Mouse (Mus musculus) liver, embryonic 12.5 days (tissue): ENCODE results near the gene H2afv. TPM values are rescaled to one million over a fixed set of nuclear protein-coding genes. Genes with fewer than 3 reads are reported as not detected.

ENCODE experiments used
- ATAC-seq: fragments of 200-750 bp; cut with Nextera tagmentation; 2 replicates; pipeline ENCODE4 v1.8.0; 2017; ENCODE audit warnings: moderate number of reproducible peaks, mild to moderate bottlenecking, moderate library complexity
- H3K27ac ChIP-seq: fragments of 300-500 bp; sonication (generic); 2 replicates; pipeline ENCODE4 v1.5.1; 2016; ENCODE audit warnings: mild to moderate bottlenecking
- H3K27me3 ChIP-seq: fragments of 300-500 bp; sonication (generic); replicated peaks from 2 replicates; pipeline ENCODE4 v1.6.1; 2016; ENCODE audit warnings: mild to moderate bottlenecking, moderate library complexity
- H3K36me3 ChIP-seq: fragments of 300-500 bp; sonication (generic); 2 replicates; pipeline ENCODE4 v1.6.1; 2016; ENCODE audit warnings: mild to moderate bottlenecking, moderate library complexity
- H3K4me1 ChIP-seq: fragments of 300-500 bp; sonication (generic); 2 replicates; pipeline ENCODE4 v1.6.1; 2016
- H3K4me2 ChIP-seq: fragments of 300-500 bp; sonication (generic); 2 replicates; pipeline ENCODE4 v1.6.1; 2016; ENCODE audit warnings: mild to moderate bottlenecking, moderate library complexity
- H3K4me3 ChIP-seq: fragments of 300-500 bp; sonication (generic); 2 replicates; pipeline ENCODE4 v1.5.1; 2016; ENCODE audit warnings: mild to moderate bottlenecking, moderate library complexity
- H3K9ac ChIP-seq: fragments of 300-500 bp; sonication (generic); 2 replicates; pipeline ENCODE4 v1.6.1; 2016; ENCODE audit warnings: mild to moderate bottlenecking, moderate library complexity
- H3K9me3 ChIP-seq: fragments of 300-500 bp; sonication (generic); replicated peaks from 2 replicates; pipeline ENCODE4 v1.6.1; 2016; ENCODE audit warnings: mild to moderate bottlenecking, moderate library complexity
- WGBS: fragments of 180-500 bp; shearing (Covaris S2); methylation state at CpG from one replicate; pipeline ENCODE4 v1.1.7; 2016; ENCODE audit not compliant: insufficient replicate concordance; 5-methylcytosine and 5-hydroxymethylcytosine counted together
- polyA plus RNA-seq: library from polyadenylated mRNA; unstranded; fragments of >200 nt; fragmentation: Nextera tagmentation; extraction: Ambion mirVana; gene quantifications from 2 replicates; pipeline ENCODE4 v1.2.1, GENCODE M21; 2016

The H2afv gene
- polyA plus RNA-seq, 1 experiment from 2014 or later, result 125 TPM

DNA sequence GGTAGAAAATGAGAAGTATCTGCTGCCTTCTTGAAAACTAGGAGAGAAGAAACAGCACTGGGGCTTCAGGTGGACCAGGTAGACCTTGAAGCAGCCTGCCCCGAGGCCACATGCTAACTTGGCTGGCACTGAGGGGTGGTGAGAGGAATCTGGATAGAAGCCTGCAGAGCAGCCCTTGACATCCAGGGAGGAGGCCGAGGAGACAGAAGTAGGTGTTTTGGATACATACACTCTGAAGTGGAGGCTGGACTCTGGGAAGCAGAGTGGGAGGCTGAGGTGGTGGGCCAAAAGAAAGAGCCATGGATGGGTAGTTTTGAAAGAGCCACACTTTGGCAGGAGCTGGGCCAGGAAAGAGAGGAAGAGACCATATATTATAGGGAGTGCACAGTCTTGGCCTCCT is 35.0 kb upstream of the H2afv start:
- Histone ChIP-seq H3K4me1 (peaks cover 11% of the 10 kb centered on the region), H3K4me3 (no peak overlapping the region), H3K4me2 (no peak overlapping the region), H3K27me3 (no peaks in the 10 kb centered on the region), H3K36me3 (peaks cover 2% of the 10 kb centered on the region; the same call in 1 of the 2 replicates), H3K27ac (no peak overlapping the region), H3K9me3 (no peaks in the 10 kb centered on the region), H3K9ac (no peak overlapping the region)
- whole genome bisulfite sequencing, result 68% methylated on average over 2 of the region's 2 CpGs
- no peak for ATAC-seq

- H3K27me3 ChIP-seq, result no peaks in the 10 kb centered on the region
- WGBS, result 85% methylated on average over 1 of the region's 1 CpGs
- H3K4me3 ChIP-seq, result no peak overlapping the region
- H3K9ac ChIP-seq, result no peak overlapping the region
- H3K4me2 ChIP-seq, result no peak overlapping the region
- no peak for ATAC-seq
- no peaks in the 10 kb centered on the region for H3K9me3 ChIP-seq
- H3K4me1 ChIP-seq, result peaks cover 20% of the 10 kb centered on the region
- no peak overlapping the region for H3K27ac ChIP-seq
- H3K36me3 ChIP-seq, result peaks cover 14% of the 10 kb centered on the region; the same call in 1 of the 2 replicates
Measured at GRCm38 (mm10) chr11:6477350-6477749, 33.1 kb upstream of the H2afv start.

GRCm38 (mm10) chr11:6476876-6477275 is 32.6 kb upstream of the H2afv start:
- Histone ChIP-seq H3K27me3 (no peaks in the 10 kb centered on the region), H3K27ac (no peak overlapping the region), H3K9me3 (no peaks in the 10 kb centered on the region), H3K4me3 (no peak overlapping the region), H3K4me1 (peaks cover 25% of the 10 kb centered on the region), H3K4me2 (peak overlapping the region; percentile 86; the same call in 1 of the 2 replicates), H3K9ac (no peak overlapping the region), H3K36me3 (peaks cover 17% of the 10 kb centered on the region; the same call in 1 of the 2 replicates)
- no peak for ATAC-seq
- whole genome bisulfite sequencing, result 73% methylated on average over 6 of the region's 6 CpGs

DNA sequence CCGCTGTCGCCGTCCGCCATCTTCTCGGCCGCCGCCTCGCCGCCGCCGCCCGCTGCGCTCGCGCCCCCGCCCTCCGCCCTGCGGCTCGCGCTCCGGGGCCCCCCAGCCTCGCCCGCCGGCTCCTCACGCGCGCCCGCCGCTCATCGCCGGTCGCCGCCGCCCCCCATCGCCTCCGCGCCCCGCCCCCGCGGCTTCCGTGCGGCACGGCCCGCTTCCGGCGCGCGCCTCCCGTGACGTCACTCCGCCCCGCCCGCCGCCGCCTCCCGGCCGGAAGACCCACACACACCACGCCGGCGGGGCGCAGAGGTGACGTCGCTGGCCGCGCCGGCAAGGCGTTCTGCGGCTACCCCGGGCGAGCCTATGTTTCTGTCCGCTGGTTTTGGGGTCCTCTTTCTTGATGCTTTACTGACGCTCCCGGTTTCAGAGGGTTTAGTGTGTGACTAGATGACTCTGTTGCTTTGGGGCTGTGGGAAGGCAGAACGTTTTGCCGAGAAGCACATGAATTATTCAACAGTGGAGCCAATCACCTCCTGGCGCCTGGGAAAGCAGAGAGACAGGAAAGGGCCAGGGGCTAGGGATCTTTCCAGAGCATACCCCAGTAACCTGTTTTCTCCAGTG is 31.7 kb upstream of the H2afv start, which contains the start of gene Purb:
Purb (minus strand) TSS at position 51 of the 618 bp plus-strand sequence.
- H3K27ac ChIP-seq, result peak within 1 kb of the TSS; percentile 98

DNA sequence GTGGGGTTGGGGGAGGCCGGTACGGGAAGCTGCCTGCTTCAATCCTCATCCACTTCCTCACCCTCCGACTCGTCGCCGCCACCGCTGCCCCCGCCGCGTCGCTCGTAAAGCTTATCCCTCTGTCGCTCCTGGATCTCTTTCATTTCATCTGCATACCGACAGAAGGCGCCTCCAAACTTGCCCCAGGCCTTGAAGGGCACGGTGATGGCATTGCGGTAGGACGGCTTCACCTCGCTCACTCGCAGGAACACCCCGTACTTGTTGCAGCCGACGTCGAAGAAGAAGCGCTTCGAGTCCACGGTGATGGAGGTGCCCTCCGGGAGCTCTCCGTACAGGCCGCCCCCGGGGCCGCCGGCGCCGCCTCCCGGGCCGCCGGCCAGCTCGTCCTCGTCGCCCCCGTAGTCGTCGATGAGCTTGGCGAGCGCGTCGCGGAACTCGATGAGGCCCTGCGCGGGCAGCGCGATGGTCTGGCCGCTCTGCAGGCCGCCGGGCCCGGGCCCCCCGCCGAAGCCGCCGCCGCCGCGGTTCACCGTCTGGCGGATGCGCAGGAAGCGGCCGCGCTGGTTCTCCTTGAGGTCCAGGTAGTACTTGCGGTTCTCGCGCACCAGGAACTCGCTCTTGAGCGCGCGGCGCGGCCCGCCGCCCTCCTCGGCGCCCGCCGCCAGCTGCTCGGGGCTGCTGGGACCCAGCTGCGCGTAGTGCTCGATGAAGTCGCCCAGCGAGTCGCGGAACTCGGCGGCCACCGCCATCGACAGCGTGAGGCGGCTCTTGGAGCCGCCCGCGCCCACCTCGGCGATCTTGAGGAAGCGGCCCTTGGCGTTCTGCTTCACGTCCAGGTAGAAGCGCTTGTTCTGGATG is 30.9 kb upstream of the H2afv start:
- H3K4me2 ChIP-seq, result peak overlapping the region; percentile 93
- H3K4me1 ChIP-seq, result peaks cover 43% of the 10 kb centered on the region
- H3K27ac ChIP-seq, result peak overlapping the region; percentile 98
- ATAC-seq, result peak; percentile 44
- H3K4me3 ChIP-seq, result peak overlapping the region; percentile 99
- H3K36me3 ChIP-seq, result peaks cover 34% of the 10 kb centered on the region
- no peaks in the 10 kb centered on the region for H3K9me3 ChIP-seq
- peak overlapping the region; percentile 98 for H3K9ac ChIP-seq
- no peaks in the 10 kb centered on the region for H3K27me3 ChIP-seq
- under 1% methylated on average over 108 of the region's 109 CpGs for WGBS

More for the DNA sequence above, 31.7 kb upstream of the H2afv start, which contains the start of gene Purb:
- Histone ChIP-seq H3K9me3 (no peaks in the 10 kb centered on the region), H3K36me3 (peaks cover 25% of the 10 kb centered on the region), H3K9ac (peak within 1 kb of the TSS; percentile 98), H3K4me1 (peaks cover 34% of the 10 kb centered on the region), H3K4me3 (peak within 1 kb of the TSS; percentile 99), H3K27me3 (no peaks in the 10 kb centered on the region), H3K4me2 (peak within 1 kb of the TSS; percentile 93)
- WGBS, result 3% methylated on average over 44 of the region's 76 CpGs
- peak; percentile 94 for ATAC-seq

GRCm38 (mm10) chr11:6474381-6474780 is 30.1 kb upstream of the H2afv start:
- ATAC-seq, result no peak
- Histone ChIP-seq H3K4me1 (peaks cover 47% of the 10 kb centered on the region), H3K36me3 (peaks cover 37% of the 10 kb centered on the region), H3K4me2 (peak overlapping the region; percentile 93), H3K27ac (peak overlapping the region; percentile 98), H3K9ac (peak overlapping the region; percentile 98), H3K27me3 (no peaks in the 10 kb centered on the region), H3K4me3 (peak overlapping the region; percentile 99), H3K9me3 (no peaks in the 10 kb centered on the region)
- 28% methylated on average over 6 of the region's 6 CpGs for WGBS

DNA sequence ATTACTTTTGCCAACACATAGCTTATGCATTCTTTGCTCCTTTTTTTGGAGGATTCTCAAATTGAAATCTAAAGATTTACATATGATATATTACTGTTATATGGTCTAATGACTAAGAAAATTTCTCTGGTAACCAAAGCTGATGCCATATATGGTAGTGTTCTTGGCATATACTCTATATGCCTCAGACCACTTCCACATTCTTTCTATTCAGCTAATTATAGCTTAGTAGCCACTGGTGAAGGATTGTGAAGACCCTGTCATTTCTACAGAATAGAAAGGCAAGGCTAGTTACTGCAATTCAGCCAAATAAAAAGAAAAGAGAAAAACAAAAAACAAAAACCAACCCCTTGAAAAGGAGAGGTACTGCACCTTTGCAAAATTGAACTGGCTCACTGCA is 27.8 kb upstream of the H2afv start:
- Histone ChIP-seq H3K27me3 (no peaks in the 10 kb centered on the region), H3K4me3 (peak overlapping the region; percentile 99), H3K4me2 (peak overlapping the region; percentile 93), H3K27ac (peak overlapping the region; percentile 38), H3K9ac (peak overlapping the region; percentile 98), H3K36me3 (peaks cover 56% of the 10 kb centered on the region), H3K9me3 (no peaks in the 10 kb centered on the region), H3K4me1 (peaks cover 55% of the 10 kb centered on the region)
- ATAC-seq, result no peak

DNA sequence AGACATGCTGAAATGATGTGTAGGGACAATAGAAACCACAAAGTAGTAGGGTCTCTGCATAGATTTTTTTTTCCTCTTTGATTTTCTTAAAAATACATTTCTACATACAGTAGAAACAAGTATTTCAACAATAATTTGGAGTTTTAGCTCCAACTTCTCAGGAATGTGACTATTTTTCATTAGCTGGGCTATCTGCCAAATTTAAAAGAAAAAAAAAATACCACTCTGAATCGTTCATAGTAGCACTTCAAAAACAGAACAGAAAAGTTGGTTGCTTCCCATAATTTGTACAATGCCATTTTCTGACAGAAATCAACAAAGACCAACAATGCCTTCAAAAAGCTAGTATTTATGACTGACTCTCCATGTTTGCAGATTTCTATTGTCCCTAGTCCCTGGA is 27.2 kb upstream of the H2afv start:
- Histone ChIP-seq H3K27me3 (no peaks in the 10 kb centered on the region), H3K4me1 (peaks cover 55% of the 10 kb centered on the region), H3K36me3 (peaks cover 62% of the 10 kb centered on the region), H3K9me3 (no peaks in the 10 kb centered on the region), H3K4me3 (peak overlapping the region; percentile 99), H3K27ac (peak overlapping the region; percentile 36; the same call in 1 of the 2 replicates), H3K9ac (peak overlapping the region; percentile 98), H3K4me2 (peak overlapping the region; percentile 93)
- ATAC-seq, result no peak
- WGBS, result 59% methylated on average over 1 of the region's 1 CpGs

DNA sequence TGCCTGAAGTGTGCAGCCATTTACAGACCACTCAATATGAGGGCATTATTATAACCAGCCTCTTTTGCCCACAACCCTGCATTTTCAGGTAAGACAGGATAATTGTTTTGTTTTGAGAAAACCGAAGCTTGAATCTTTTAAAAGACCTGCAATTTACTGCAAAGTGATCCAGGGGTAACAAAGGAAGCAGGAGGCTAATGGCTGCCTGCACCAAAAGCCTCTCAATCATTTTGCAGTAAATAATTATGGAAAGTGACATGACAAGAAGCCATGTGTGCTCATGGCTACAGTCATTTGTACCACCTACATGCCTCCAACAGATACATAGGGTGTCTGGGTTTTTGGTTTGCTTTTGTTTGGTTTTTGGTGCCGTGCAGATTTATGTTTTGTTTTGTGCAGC is 26.8 kb upstream of the H2afv start:
- Histone ChIP-seq H3K9me3 (no peaks in the 10 kb centered on the region), H3K27ac (0 out of 2 replicates have a peak overlapping the region, but pooled peaks have one; percentile 25), H3K9ac (peak overlapping the region; percentile 98; the same call in 1 of the 2 replicates), H3K4me3 (peak overlapping the region; percentile 34), H3K36me3 (peaks cover 66% of the 10 kb centered on the region), H3K4me1 (peaks cover 55% of the 10 kb centered on the region), H3K4me2 (peak overlapping the region; percentile 93), H3K27me3 (no peaks in the 10 kb centered on the region)
- ATAC-seq, result no peak
- WGBS, result 76% methylated on average over 2 of the region's 2 CpGs

DNA sequence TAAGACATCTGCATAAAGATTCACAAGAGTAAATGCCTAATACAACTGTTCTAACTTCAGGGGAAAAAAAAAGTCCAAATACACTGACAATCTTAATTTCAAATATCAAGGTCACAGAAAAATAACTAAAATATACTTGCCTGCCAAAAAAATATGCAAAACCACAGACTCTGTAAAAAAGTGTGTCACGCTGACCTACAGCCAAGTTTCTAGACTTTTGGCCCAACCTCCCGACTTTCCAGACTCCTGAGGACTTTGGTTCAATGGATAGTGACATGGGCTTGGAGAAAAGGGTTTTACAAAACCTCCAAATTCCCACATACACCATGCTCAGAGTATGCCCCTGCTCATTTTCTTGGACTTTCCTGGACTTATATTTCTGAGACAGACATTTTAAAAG is 24.3 kb upstream of the H2afv start:
- peaks cover 60% of the 10 kb centered on the region for H3K36me3 ChIP-seq
- H3K4me1 ChIP-seq, result peaks cover 45% of the 10 kb centered on the region
- H3K4me2 ChIP-seq, result no peak overlapping the region
- H3K27me3 ChIP-seq, result no peaks in the 10 kb centered on the region
- H3K27ac ChIP-seq, result no peak overlapping the region
- H3K9ac ChIP-seq, result no peak overlapping the region
- 70% methylated on average over 2 of the region's 2 CpGs for WGBS
- no peak for ATAC-seq
- H3K9me3 ChIP-seq, result no peaks in the 10 kb centered on the region
- H3K4me3 ChIP-seq, result no peak overlapping the region

DNA sequence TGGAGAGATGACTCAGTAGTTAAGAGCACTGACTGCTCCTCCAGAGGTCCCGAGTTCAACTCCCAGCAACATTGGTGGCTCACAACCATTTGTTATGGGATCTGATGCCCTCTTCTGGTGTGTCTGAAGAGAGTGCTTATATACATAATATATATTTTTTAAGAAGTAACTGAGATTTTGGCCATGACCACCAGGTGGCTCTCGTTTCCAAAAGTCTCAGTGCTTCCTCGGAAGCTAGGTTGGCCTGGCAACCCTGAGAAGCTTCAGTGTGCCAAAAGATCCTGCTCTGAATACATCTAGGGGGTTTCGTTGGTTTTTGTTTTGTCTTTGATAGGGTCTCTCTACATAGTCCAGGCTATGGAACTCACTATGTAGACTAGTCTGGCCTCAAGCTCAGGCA is 20.9 kb upstream of the H2afv start:
- Histone ChIP-seq H3K9ac (no peak overlapping the region), H3K9me3 (no peaks in the 10 kb centered on the region), H3K27ac (no peak overlapping the region), H3K4me1 (peaks cover 12% of the 10 kb centered on the region), H3K4me3 (no peak overlapping the region), H3K27me3 (no peaks in the 10 kb centered on the region), H3K36me3 (peaks cover 35% of the 10 kb centered on the region), H3K4me2 (no peak overlapping the region)
- WGBS, result 26% methylated on average over 4 of the region's 4 CpGs
- ATAC-seq, result peak; percentile 51
